Mouse (Mus musculus): ENCODE measurements around the gene Mid1. TPM values are rescaled to one million over a fixed set of nuclear protein-coding genes. Genes with fewer than 3 reads are reported as not detected.
A peak's percentile ranks its signal among the peaks of the same experiment; 100 is the strongest.
"Not testable (repeated sequence)": the region's sequence is repeated elsewhere in the genome, so short reads cannot be mapped to it uniquely, and the experiment has no call there.

The Mid1 gene
- polyA plus RNA-seq, 1 experiment from 2014 or later = 4.7 TPM

DNA sequence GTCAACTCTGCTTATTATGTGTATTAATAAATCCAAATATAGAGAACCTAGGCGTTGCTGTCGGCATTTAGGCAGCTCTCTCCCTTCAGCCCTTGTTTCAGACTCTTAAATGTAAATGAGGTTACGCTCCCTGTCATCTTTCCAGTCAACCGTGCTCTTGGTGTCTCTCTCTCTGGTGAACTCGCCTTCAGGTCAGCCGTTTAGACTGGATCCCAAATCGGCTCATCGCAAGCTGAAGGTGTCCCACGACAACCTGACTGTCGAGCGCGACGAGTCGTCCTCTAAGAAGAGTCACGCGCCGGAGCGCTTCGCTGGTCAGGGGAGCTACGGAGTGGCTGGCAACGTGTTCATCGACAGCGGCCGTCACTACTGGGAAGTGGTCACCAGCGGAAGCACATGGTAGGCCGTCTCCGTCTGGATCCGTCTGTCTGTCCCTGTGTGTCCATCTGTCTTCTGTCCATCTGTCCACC lies 302.4 kb downstream of the Mid1 start:
- not testable (repeated sequence) for H3K27me3 ChIP-seq (ENCODE audit: insufficient read depth, low read length); H3K9ac ChIP-seq (ENCODE audit: low read depth, low read length); H3K27ac ChIP-seq; H3K4me1 ChIP-seq (replicated peaks; ENCODE audit: insufficient read depth, low read length); H3K4me3 ChIP-seq (replicated peaks; ENCODE audit: low read depth, low read length)
- DNase-seq (ENCODE audit: low spot score) = peak; percentile 32
- peaks cover 19% of the 10 kb centered on the region for H3K36me3 ChIP-seq (ENCODE audit: insufficient read depth, low read length)
- ATAC-seq (replicated peaks; ENCODE audit: low FRiP score, low read depth) = 0 out of 2 replicates have a peak, but pooled peaks have one; percentile 2
- peak overlapping the region; percentile 6; the same call in 1 of the 2 replicates for H3K4me2 ChIP-seq (ENCODE audit: low read length)
- 73% methylated on average over 28 of the region's 28 CpGs for WGBS
- H3K9me3 ChIP-seq (replicated peaks; ENCODE audit: low read length) = peaks cover 22% of the 10 kb centered on the region; the same call in 1 of the 2 replicates

DNA sequence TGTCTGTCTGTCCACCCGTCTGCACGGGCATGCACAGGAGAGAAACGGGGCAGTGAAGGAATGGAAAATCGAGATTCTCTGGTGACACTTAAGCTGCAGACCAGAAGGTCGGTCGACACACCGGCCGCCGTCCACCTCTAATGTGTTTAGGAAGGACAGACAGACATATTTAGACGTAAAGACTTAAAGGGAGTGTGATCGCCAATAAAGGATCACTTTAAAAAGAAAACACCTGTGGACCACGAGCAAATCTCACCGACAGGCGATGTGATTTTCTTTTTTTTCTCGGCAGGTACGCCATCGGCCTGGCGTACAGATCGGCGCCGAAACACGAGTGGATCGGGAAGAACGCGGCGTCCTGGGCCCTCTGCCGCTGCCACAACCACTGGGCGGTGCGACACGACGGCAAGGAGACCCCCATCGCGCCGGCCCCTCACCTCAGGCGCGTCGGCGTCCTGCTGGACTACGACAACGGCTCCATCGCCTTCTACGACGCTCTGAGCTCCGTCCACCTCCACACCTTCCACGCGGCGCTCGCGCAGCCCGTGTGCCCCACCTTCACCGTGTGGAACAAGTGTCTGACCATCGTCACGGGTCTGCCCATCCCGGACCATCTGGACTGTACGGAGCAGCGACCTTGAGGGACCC lies 303.7 kb downstream of the Mid1 start:
- not testable (repeated sequence) for H3K4me2 ChIP-seq (ENCODE audit: low read length); ATAC-seq (replicated peaks; ENCODE audit: low FRiP score, low read depth); H3K4me3 ChIP-seq (replicated peaks; ENCODE audit: low read depth, low read length); H3K4me1 ChIP-seq (replicated peaks; ENCODE audit: insufficient read depth, low read length); H3K27ac ChIP-seq; H3K9ac ChIP-seq (ENCODE audit: low read depth, low read length); H3K27me3 ChIP-seq (ENCODE audit: insufficient read depth, low read length)
- DNase-seq (ENCODE audit: low spot score) = peak; percentile 14
- Histone ChIP-seq H3K36me3 (ENCODE audit: insufficient read depth, low read length) (peaks cover 19% of the 10 kb centered on the region), H3K9me3 (replicated peaks; ENCODE audit: low read length) (peaks cover 22% of the 10 kb centered on the region; the same call in 1 of the 2 replicates)
- WGBS = 82% methylated on average over 56 of the region's 56 CpGs

DNA sequence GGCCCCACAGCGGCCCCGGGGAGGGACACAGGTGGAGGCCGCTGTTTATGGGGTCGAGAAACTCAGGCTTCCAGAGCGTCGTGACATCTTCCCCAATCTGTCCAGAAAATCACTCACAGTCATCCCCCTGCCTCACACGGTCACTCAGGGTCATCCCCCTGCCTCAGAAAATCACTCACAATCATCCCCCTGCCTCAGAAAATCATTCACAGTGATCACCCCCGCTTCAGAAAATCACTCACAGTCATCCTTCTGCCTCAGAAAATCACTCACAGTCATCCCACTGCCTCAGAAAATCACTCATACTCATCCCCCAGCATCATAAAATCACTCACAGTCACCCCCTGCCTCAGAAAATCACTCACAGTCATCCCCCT lies 304.2 kb downstream of the Mid1 start:
- not testable (repeated sequence) for H3K4me3 ChIP-seq (replicated peaks; ENCODE audit: low read depth, low read length); H3K27me3 ChIP-seq (ENCODE audit: insufficient read depth, low read length); H3K4me1 ChIP-seq (replicated peaks; ENCODE audit: insufficient read depth, low read length); ATAC-seq (replicated peaks; ENCODE audit: low FRiP score, low read depth); H3K9ac ChIP-seq (ENCODE audit: low read depth, low read length); H3K27ac ChIP-seq; H3K4me2 ChIP-seq (ENCODE audit: low read length)
- Histone ChIP-seq H3K9me3 (replicated peaks; ENCODE audit: low read length) (peaks cover 22% of the 10 kb centered on the region; the same call in 1 of the 2 replicates), H3K36me3 (ENCODE audit: insufficient read depth, low read length) (peaks cover 19% of the 10 kb centered on the region)
- 74% methylated on average over 8 of the region's 8 CpGs for WGBS
- DNase-seq (ENCODE audit: low spot score) = peak; percentile 46

DNA sequence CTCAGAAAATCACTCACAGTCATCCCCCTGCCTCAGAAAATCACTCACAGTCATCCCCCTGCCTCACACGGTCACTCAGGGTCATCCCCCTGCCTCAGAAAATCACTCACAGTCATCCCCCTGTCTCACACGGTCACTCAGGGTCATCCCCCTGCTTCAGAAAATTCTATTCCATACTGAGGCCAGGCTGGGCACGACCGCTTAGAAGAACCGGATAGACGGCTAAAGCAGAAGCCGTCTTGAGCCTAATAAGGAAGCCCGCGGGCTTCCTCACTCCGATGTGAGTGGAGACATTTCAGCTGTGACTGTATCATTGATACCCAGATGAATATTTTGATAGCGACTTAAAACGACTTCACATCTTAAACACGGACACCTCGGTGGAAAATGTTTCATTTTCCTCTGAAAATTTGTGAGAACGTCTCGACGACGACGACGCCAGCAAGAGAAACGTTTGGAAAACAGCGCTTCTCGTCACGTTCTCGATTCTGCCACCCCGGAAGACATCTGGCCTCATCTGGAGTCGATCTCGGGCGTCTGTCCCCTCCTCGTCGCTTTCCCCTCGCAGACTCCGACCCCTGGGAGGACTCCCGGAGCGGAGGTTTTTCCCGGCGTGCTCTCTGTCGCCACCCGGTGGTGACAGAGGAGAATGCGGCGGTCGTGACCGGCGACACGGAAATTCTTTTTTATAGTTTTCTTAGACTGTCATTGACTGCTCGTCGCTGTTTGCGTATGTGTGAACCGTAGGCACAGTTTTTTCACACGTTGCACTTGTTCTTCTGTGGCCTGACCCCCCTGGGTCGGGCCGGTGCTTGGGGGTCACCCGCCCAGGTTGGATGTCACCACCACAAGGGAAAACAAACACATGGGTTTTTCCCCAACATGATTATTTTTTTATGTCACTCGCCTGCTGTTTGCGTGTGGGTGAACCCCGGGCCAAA lies 305.0 kb downstream of the Mid1 start:
- not testable (repeated sequence) for H3K9ac ChIP-seq (ENCODE audit: low read depth, low read length); H3K27ac ChIP-seq; ATAC-seq (replicated peaks; ENCODE audit: low FRiP score, low read depth); H3K4me3 ChIP-seq (replicated peaks; ENCODE audit: low read depth, low read length); H3K4me1 ChIP-seq (replicated peaks; ENCODE audit: insufficient read depth, low read length); H3K27me3 ChIP-seq (ENCODE audit: insufficient read depth, low read length)
- Histone ChIP-seq H3K9me3 (replicated peaks; ENCODE audit: low read length) (peaks cover 25% of the 10 kb centered on the region; the same call in 1 of the 2 replicates), H3K4me2 (ENCODE audit: low read length) (peak overlapping the region; percentile 1; the same call in 1 of the 2 replicates), H3K36me3 (ENCODE audit: insufficient read depth, low read length) (peaks cover 13% of the 10 kb centered on the region)
- WGBS = 53% methylated on average over 56 of the region's 56 CpGs
- peak; percentile 27 for DNase-seq (ENCODE audit: low spot score)

DNA sequence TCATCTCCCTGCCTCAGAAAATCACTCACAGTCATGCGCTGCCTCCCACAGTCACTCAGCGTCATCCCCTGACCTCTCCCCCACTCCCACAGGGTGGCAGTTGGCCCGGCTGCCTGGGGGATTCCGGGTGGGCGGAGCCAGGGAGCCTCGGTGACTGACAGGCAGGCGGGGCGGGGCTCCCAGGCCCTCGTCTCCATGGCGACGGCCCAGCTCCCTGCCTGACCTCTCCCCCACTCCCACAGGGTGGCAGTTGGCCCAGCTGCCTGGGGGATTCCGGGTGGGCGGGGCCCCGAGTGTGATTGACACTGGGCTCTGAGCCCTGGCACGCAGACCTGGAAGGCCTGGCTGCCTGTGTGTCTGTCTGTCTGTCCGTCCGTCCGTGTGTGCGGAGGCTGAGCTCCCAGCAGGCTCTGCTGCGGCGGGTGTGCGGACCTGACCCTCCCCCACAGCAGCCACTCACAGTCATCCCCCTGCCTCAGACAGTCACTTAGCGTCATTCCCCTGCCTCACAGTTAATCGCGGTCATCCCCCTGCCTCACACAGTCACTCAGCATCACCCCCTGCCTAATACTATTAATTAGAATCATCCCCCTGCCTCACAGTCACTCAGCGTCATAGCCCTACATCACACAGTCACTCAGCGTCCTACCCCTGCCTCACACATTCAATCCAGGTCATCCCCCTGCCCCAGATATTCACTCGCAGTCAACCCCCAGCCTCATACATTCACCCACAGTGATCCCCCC lies 306.3 kb downstream of the Mid1 start:
- H3K4me3 ChIP-seq (replicated peaks; ENCODE audit: low read depth, low read length); H3K27me3 ChIP-seq (ENCODE audit: insufficient read depth, low read length); DNase-seq (ENCODE audit: low spot score); H3K9ac ChIP-seq (ENCODE audit: low read depth, low read length); H3K27ac ChIP-seq; H3K4me1 ChIP-seq (replicated peaks; ENCODE audit: insufficient read depth, low read length): not testable (repeated sequence)
- peaks cover 11% of the 10 kb centered on the region for H3K36me3 ChIP-seq (ENCODE audit: insufficient read depth, low read length)
- H3K9me3 ChIP-seq (replicated peaks; ENCODE audit: low read length) = peaks cover 24% of the 10 kb centered on the region; the same call in 1 of the 2 replicates
- peak overlapping the region; percentile 17 for H3K4me2 ChIP-seq (ENCODE audit: low read length)
- WGBS = 27% methylated on average over 28 of the region's 28 CpGs
- ATAC-seq (replicated peaks; ENCODE audit: low FRiP score, low read depth) = peak; percentile 63

DNA sequence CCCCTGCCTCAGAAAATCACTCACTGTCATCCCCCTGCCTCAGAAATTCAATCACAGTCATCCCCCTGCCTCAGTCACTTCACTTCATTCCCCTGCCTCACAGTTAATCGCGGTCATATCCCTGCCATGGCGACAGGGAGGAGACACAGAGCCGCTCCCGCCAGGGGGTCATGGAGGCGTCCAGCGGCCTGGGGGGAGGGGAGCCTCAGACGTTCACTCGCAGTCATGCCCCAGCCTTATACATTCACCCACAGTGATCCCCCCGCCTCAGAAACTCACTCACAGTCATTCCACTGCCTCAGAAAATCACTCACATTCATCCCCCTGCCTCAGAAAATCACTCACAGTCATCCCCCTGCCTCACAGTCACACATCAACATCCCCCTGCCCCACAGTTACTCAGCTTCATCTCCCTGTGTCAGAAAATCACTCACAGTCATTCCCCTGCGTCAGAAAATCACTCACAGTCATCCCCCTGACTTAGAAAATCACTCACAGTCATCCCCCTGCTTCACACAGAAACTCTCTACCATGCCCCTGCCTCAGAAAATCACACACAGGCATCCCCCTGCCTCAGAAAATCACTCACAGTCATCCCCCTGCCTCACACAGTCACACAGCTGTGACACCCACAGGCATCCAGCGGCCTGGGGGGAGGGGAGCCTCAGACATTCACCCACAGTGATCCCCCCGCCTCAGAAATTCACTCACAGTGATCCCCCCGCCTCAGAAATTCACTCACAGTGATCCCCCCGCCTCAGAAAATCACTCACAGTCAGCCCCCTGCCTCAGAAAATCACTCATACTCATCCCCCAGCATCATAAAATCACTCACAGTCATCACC lies 307.3 kb downstream of the Mid1 start:
- not testable (repeated sequence) for H3K4me2 ChIP-seq (ENCODE audit: low read length); H3K9ac ChIP-seq (ENCODE audit: low read depth, low read length); H3K4me3 ChIP-seq (replicated peaks; ENCODE audit: low read depth, low read length); H3K27ac ChIP-seq; H3K4me1 ChIP-seq (replicated peaks; ENCODE audit: insufficient read depth, low read length); DNase-seq (ENCODE audit: low spot score); ATAC-seq (replicated peaks; ENCODE audit: low FRiP score, low read depth); H3K27me3 ChIP-seq (ENCODE audit: insufficient read depth, low read length)
- Histone ChIP-seq H3K36me3 (ENCODE audit: insufficient read depth, low read length) (peaks cover 11% of the 10 kb centered on the region), H3K9me3 (replicated peaks; ENCODE audit: low read length) (peaks cover 22% of the 10 kb centered on the region; the same call in 1 of the 2 replicates)
- 43% methylated on average over 15 of the region's 15 CpGs for WGBS

DNA sequence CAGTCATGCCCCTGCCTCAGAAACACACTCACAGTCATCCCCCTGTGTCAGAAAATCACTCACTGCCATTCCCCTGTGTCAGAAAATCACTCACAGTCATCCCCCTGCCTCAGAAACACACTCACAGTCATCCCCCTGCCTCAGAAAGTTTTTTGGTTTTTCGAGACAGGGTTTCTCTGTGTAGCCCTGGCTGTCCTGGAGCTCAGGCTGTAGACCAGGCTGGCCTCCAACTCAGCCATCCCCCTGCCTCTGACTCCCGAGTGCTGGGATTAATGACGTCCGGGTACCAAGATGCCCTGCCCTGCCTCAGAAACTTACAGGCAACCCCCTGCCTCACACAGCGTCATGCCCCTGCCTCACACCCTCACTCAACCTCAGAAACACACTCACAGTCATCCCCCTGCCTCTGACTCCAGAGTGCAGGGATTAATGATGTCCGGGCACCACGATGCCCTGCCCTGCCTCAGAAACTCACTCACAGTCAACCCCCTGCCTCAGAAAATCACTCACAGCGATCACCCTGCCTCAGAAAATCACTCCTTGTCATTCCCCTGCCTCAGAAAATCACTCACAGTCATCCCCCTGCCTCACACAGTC lies 308.1 kb downstream of the Mid1 start:
- ATAC-seq (replicated peaks; ENCODE audit: low FRiP score, low read depth); H3K9ac ChIP-seq (ENCODE audit: low read depth, low read length); H3K4me2 ChIP-seq (ENCODE audit: low read length); H3K4me3 ChIP-seq (replicated peaks; ENCODE audit: low read depth, low read length); DNase-seq (ENCODE audit: low spot score); H3K4me1 ChIP-seq (replicated peaks; ENCODE audit: insufficient read depth, low read length); H3K27me3 ChIP-seq (ENCODE audit: insufficient read depth, low read length); H3K27ac ChIP-seq: not testable (repeated sequence)
- H3K36me3 ChIP-seq (ENCODE audit: insufficient read depth, low read length) = peaks cover 11% of the 10 kb centered on the region
- WGBS = 60% methylated on average over 8 of the region's 8 CpGs
- peaks cover 18% of the 10 kb centered on the region; the same call in 1 of the 2 replicates for H3K9me3 ChIP-seq (replicated peaks; ENCODE audit: low read length)

Measured in kidney, postnatal 0 days (tissue).